Mouse (Mus musculus) mesoderm, embryonic 11.5 days (tissue): ENCODE measurements around the gene Cd59a.
A peak's percentile ranks its signal among the peaks of the same experiment; 100 is the strongest.
"Not testable (repeated sequence)": the region's sequence is repeated elsewhere in the genome, so short reads cannot be mapped to it uniquely, and the experiment has no call there.

Experiments
- DNase-seq: peaks from one replicate; pipeline ENCODE4 v3.0.0-alpha.2; 2012; ENCODE audit warnings: low read depth, low spot score

The Cd59a gene

GRCm38 (mm10) chr2:104109021-104109420 is 13.4 kb downstream of the Cd59a start:
- DNase-seq = not testable (repeated sequence)

DNA sequence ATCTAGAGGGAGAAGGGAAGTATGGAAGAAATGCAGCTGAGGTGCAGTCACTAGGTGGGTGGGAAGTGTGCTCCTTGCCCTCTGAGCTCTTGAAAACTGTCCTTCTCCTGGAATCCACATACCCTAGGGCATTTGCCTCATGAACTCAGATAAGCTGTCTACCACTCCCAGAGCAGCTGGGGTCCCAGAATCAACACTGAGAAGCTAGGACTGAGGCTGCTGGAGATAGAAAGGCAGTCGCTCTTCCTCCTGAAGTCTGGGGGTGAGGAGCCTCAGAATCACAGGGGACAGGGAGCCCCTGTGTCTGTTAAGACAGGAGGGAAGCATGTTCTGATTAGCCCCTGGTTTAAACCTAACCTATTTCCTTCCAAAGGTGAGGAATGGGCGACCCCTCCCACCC is 13.9 kb downstream of the Cd59a start:
- DNase-seq = no peak

DNA sequence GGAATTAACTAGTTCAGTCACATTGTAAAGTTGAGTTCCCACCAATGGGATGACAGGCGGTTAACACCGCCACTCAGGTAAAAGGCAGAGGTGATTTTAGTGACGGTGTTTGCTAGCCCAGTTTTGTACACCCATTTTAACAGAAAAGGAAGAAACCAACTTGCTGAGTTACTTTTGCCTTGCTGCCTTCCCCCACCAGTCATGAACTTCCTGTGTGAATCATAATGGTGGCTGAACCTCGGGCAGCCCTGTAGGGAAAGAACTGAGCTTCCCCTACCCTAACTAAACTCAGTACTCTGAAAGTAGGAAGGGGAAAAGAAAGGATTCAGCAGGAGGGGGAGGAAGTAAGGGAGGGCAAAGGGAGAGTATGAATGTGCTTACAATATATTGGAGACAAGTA is 14.4 kb downstream of the Cd59a start:
- DNase-seq = no peak

DNA sequence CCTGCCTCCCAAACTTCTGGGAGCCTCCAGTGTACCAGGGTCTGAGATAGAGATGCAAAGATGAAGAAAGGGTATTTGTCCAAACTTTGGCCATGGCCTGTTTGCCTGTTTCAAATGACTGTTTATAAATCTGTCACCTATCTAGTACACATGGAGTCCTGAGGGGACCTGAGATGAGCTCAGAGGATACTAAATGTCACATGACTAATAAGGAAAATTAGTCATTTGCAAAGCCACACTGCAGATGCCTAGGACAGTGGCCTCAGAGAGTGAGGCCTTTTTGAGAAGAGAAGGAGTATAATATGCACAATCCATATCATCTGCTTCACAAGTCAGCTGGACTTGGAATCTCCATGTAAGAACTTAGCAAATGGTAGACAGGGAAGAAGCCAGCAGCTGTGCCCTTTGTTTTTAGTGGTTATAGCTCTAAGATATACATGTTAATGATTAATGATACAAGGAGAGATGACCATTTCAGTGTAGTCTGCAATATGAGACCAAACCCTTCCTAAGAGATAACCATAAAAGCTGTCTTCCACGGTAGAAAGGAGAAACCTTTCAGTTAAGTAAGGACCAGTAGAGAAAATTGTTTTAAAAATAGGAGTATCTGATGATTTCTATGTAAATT is 15.7 kb downstream of the Cd59a start:
- DNase-seq = not testable (repeated sequence)

DNA sequence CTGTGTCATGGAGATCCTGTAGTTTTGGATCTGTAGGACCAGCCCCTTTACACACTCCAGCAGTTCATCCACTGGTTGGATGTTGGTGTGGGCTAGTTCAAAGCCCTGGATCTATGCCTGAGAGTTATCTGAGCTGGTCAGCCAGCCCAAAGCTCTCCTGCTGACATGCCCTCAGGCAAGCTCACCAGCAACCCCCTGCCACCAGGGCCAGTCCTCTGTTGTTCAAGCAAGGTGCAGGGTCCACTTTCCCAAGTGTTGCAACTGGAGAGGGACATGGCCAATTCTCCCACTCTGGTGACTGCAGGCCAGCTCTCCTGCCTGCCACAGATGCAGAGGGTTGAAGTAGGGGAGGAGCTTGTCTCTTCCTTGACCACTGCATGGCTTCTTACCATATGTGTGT is 18.0 kb downstream of the Cd59a start:
- DNase-seq = not testable (repeated sequence)

DNA sequence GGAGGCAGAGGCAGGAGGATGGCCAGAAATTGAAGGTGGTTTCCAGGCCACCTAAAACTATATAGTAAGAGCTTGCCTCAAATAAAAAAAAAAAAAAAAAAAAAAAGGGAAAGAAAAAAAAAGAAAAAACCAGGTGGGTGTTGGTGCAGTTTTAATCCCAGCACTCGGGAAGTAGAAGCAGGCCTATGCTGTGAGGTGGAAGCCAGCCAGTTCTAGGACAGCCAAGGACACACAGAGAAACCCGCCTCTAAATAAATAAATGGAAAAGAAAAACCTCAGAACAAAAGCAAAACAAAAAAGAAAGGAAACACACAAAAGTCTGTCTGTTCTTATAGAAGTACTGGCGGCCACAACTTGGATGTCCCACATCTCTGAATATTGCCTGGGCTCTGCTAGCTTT is 19.3 kb downstream of the Cd59a start:
- no peak for DNase-seq

- not testable (repeated sequence) for DNase-seq
Measured at GRCm38 (mm10) chr2:104117173-104117572, 21.6 kb downstream of the Cd59a start.

DNA sequence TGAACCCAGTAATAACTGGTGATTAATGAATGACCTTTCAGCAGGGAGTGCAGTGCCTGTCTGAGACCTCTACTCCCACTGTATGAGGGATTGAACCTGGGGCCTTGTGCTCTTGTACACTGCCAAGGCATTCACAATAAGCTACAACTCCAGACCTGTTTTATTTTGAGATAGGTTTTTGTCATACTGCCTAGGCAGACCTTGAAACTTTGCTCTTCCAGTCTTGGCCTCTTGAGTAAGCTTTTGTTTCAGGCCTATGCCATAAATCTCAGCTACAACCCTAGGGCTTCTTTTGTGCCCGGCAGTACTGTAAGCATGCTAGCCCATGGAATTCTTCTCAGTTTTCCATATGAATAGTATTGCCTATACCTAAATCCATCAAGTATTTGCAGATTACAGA is 23.5 kb downstream of the Cd59a start:
- no peak for DNase-seq

DNA sequence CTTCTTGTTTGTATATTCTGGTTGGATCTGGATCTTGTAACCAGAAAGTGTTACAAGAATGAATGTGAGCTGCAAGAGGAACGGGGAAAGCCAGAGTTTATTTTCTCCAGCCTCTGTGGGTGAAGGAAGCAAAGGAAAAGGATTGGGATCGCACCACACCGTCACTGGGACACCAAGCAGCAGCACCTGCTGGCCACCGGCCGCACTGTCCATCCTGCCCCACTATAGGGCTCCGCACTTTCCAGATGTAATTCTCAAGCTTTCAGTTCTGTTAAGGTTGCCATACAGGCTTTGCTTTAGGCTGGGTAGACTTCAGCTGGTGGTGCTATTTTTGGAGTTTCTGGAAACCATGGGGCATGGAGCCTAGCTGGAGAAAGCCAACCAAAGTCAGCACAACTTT is 24.7 kb downstream of the Cd59a start:
- no peak for DNase-seq

- DNase-seq = no peak
Measured at GRCm38 (mm10) chr2:104121681-104122504, 26.3 kb downstream of the Cd59a start.

DNA sequence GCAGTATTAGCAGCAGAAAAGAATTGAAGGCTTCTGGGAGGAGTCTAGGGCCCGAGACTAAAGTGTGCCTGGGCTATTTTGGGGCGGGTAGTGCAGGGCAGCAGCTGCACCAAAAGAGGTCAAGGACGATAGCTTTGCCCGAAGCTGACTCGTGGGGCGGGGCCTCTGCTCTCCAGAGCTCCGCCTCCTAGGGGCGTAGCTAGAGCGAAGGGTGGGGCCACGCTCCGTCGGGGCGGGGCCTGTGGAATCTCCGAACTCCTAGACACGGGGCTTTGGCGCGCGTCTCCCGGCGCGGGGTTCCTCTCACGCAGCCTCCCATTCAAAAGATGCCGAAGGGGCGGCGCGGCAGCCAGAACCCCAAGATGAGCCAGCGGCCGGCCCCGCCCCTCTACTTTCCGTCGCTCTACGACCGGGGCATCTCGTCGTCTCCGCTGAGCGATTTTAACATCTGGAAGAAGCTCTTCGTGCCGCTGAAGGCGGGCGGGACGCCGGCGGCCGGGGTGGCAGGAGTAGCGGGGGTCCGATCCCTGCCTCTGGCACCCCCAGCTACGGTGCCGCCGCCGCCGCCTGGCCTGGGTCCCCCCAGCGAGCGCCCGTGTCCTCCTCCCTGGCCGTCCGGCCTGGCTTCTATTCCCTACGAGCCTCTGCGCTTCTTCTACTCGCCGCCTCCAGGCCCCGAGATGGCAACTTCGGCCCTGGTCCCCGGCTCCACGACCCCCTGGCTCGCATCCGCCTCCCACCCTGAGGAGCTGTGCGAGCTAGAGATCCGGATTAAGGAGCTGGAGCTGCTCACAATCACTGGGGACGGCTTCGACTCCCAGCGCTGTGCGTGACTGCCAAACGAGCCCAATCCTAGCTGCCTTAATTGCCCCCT is 27.1 kb downstream of the Cd59a start, which contains the start of gene A930018P22Rik:
Gene A930018P22Rik, plus strand, starts transcription at position 265 of the 874 bp plus-strand sequence.
- DNase-seq = peak; percentile 93

DNA sequence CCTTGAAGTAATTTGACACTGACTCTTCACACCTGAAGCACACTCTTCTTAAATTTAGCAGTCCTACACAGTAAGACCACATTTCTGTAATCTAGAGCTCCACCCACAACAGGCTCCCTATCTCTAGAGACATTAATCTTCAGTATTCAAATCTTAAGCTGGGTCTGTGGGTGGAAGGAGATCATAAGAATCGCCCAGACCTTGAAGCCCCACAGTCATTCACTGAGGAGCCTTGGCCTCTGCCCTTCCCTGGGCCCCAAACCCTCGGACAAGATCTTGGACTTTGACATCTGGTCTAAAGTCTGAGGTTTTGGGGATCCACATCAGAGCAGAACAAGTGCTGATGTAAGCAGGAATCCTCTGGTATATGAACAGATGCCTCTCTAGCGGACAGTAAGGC is 27.9 kb downstream of the Cd59a start:
- no peak for DNase-seq

DNA sequence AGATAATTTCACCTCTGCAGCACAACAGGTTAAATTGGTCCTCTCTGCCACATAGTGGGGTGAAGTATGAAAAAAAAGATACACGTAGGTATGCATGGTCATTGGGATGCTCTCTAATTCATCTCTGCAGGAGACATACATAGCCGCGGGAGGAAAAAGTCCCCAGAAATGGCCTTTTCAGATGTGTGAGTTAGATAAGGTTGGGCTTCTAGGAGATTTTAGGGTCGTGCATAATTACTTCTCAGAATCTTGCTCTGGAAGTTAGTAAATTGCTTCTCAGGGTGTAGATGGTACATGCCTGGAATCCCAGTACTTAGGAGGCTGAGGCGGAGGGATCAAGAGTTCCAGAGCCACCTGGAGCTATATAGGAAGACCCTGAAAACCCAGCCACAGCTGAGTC is 28.5 kb downstream of the Cd59a start:
- DNase-seq = no peak

DNA sequence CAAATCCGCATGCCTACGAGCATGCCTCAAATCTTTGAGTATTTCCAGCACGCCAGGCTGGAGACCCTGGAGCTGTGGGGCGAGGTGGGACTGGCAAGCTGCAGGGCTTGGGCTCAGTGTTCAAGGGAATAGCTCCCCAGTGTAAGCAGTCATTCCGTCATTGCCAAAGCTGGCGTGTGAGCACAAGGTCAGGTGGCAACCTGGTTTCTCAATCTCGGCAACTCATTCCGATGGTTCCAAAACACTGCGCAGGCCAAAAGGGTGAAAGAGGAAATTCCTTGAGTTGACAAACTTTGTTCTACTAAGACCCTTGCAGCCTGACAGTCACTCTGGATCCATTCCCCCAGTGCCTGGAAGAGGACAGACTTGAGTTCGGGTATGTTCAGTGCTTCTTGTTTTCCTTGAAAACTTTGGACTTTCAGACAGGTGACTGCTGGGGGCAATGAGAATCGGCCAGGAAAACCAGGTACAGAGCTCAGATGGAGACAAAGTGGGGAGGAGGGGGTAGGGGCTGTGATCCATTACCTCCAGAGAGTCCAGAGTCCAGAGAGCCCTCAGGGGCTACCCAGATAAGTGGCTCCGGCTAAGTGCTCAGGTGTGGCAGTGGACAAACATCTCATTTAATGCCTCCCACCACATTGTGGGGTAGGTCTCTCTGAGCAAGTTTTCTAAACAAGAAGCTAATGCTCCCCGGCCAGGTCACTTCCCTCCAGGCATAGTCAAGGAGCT is 33.4 kb downstream of the Cd59a start:
- DNase-seq = no peak

- DNase-seq = no peak
Measured at GRCm38 (mm10) chr2:104130165-104130564, 34.6 kb downstream of the Cd59a start.

GRCm38 (mm10) chr2:104130969-104131368 is 35.4 kb downstream of the Cd59a start:
- no peak for DNase-seq

DNA sequence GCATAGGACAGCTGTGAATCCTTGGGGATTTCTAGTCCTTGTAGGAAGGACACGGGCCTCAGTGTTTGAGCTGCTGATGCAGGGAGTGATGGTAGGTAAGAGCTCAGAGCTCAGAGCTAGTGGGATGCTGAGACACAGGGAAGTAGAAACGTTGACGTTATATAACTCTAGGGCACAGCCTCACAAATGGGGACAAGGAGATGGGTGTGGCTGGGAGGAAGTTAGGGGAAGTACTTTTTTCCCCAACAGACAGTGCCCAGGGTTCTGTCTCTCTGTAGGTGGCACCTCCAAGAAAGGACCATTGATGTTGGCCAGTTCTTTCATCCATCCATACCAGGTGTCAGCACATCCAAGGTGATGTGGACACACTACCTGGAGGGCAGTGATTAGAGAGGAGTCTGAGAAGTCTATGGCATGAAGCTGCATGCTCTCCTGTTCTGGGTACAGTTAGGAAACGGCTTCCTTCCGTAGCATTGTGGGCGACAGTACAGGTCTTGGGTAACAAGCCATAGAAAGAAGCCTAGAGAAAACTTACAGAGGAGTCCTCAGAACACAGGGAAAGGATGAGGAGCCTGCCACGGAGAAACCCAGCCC is 36.8 kb downstream of the Cd59a start:
- no peak for DNase-seq

DNA sequence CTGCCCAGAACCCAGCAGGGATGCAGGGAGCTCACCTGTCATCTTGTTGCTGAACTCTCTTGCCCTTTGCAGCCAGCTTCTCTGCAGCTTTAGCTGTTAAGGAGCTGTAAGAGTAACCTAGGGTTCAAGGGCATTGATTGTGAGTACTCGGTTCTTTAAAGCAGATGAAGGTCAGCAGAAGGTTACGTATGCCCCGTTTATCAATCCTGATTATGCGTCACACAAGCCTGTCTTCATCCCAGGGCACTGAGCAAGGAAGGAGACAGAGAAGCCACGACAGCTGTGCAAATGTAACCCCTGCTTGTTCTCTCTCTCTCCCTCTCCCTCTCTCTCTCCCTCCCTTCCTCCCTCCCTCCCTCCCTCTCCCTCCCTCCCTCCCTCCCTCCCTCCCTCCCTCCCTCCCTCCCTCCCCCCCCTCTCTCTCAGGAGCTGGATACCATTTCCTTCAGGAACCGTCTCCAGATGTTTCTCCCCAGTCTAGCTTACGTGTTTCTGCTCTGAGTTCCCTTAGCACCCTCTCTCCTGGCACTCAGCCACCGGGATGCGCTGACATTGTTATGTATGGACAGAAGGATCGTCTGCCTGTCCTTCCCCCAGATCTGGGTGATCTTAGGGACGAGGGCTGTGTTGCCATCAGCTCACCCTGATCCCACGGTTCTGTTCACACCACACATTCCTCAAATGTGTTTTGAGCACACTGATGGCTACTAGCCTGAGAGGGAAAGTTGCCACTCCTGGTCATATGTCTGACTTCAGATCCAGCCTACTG is 37.6 kb downstream of the Cd59a start:
- DNase-seq = no peak

DNA sequence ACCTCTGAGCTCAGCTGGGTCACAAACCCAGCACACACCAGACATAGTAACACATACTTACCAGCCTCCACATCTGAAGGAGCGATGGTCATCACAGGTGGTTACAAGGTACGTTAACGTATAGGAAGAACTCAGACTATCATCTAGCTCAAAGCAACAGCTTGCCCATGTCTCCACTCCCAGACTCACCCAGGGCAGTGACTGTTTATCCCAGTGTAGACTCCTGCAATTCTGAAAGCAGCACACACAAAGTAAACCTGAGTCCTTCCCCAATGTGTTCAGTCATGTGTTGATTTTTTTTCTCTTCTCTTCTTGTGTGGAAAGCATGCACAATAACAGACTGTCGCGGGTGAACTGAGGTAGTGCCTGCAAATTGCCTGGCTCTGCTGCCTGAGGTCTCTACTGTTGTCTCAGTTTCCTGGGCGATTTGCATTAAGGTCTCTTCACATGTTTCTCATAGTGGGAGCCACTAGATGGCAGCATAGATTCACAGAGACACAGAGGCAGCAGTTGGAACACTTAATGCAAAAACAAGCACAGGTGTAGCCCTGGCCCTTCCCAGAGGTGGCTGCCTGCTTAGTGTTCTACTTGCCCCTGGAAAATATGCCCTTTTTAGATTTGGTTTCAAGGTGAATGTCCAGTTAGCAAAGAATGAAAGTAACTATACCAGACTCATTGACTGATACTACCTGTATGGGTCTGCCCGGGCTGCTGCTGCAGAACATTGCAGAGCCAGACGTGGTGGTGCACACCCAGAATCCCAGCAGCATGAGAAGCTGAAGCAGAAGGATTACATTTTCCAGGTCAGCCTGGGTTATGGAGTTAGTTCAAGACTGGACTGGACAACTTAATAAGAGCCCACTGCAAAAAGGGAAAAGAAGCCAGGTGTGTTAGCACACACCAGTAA is 38.8 kb downstream of the Cd59a start:
- peak; percentile 89 for DNase-seq
